Mouse (Mus musculus): ENCODE measurements at regions not wholly inside any gene's neighbourhood (a gene's known extent, or its start where the extent isn't known, plus 50 kb on each side); places are given as distances from the start of the nearest gene placed in this dataset.
"Not testable (repeated sequence)": the region's sequence is repeated elsewhere in the genome, so short reads cannot be mapped to it uniquely, and the experiment has no call there.

DNA sequence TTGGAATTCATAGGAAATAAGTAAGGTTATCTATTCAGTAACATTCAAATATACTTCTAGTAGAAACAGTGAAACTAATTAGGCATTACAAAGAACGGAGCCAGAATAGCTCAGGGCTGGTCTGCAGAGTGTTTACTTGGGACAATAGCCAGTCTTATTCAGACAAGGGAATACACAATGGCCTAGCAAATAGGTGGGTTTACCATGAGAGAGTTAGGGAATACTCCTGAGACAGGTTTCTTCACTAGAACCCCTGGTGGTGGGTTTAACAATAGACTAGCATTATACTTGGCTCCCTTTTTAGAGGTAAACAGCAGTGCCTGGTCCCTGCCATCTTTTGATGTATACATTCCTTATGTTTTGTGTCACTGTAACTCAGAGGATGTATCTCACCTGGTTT, 225.0 kb downstream of the Kcna4 start:
- not testable (repeated sequence) for TF ChIP-seq CTCF, EP300 (IDR thresholded peaks at IDR 0.05)

All from lung, postnatal 0 days (tissue).